Mouse (Mus musculus) intestine, embryonic 16.5 days (tissue): ENCODE measurements around the gene Nufip1. TPM values are rescaled to one million over a fixed set of nuclear protein-coding genes. Genes with fewer than 3 reads are reported as not detected.

ENCODE experiments used
- ATAC-seq: fragments of 200-750 bp; cut with Nextera tagmentation; 2 replicates; pipeline ENCODE4 v1.8.0; 2017; ENCODE audit warnings: moderate TSS enrichment, moderate library complexity
- H3K27ac ChIP-seq: fragments of 300-500 bp; sonication (generic); 2 replicates; pipeline ENCODE4 v1.5.1; 2014; ENCODE audit warnings: mild to moderate bottlenecking, low read length
- H3K27me3 ChIP-seq: fragments of 300-500 bp; sonication (generic); replicated peaks from 2 replicates; pipeline ENCODE4 v1.6.1; 2014; ENCODE audit warnings: low read length, control low read depth, mixed read lengths; ENCODE audit not compliant: control insufficient read depth, insufficient read depth
- H3K36me3 ChIP-seq: fragments of 300-500 bp; sonication (generic); 2 replicates; pipeline ENCODE4 v1.6.1; 2014; ENCODE audit warnings: low read length, control low read depth; ENCODE audit not compliant: control insufficient read depth, insufficient read depth
- H3K4me1 ChIP-seq: fragments of 300-500 bp; sonication (generic); 2 replicates; pipeline ENCODE4 v1.6.1; 2014; ENCODE audit warnings: low read length, control low read depth, mixed read lengths; ENCODE audit not compliant: control insufficient read depth, insufficient read depth
- H3K4me2 ChIP-seq: fragments of 300-500 bp; sonication (generic); 2 replicates; pipeline ENCODE4 v1.6.1; 2014; ENCODE audit warnings: low read depth, low read length, control low read depth
- H3K4me3 ChIP-seq: fragments of 300-500 bp; sonication (generic); 2 replicates; pipeline ENCODE4 v1.5.1; 2014; ENCODE audit warnings: mild to moderate bottlenecking, low read length
- H3K9ac ChIP-seq: fragments of 300-500 bp; sonication (generic); 2 replicates; pipeline ENCODE4 v1.6.1; 2014; ENCODE audit warnings: low read depth, low read length
- H3K9me3 ChIP-seq: fragments of 300-500 bp; sonication (generic); 2 replicates; pipeline ENCODE4 v1.6.1; 2016; ENCODE audit warnings: low read length, control low read depth; ENCODE audit not compliant: control insufficient read depth
- WGBS: fragments of 180-500 bp; shearing (Covaris S2); extraction: QIAGEN DNeasy Blood & Tissue Kit; methylation state at CpG from one replicate; pipeline ENCODE4 v1.1.7; 2014; 5-methylcytosine and 5-hydroxymethylcytosine counted together
- polyA plus RNA-seq: library from polyadenylated mRNA; unstranded; fragments of >200 nt; fragmentation: Nextera tagmentation; extraction: Ambion mirVana; gene quantifications from 2 replicates; pipeline ENCODE4 v1.2.1, GENCODE M21; 2015

The Nufip1 gene
- polyA plus RNA-seq, 1 experiment from 2014 or later = 15.0 TPM

DNA sequence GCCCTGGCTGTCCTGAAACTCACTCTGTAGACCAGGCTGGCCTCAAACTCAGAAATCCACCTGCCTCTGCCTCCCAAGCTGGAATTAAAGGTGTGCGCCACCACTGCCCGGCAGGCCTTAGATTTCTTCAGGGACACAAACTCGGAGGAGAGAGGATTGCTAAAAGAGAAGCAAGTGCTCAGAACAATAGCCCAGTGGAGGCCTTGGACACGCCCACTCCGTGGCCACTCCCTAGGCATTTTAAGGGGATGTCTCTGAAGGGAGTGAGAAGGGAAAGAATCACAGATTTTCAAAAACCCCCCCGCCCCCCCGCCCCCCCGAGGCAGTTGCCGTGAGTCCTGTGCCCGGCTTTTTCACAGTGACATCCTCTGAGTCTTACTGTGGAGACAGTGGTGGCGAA lies 53.5 kb downstream of the Nufip1 start:
- Histone ChIP-seq H3K9me3 (no peaks in the 10 kb centered on the region), H3K4me2 (no peak overlapping the region), H3K4me1 (peaks cover 10% of the 10 kb centered on the region), H3K27me3 (0 out of 2 replicates have a peak, but pooled peaks cover 4% of the 10 kb centered on the region), H3K9ac (no peak overlapping the region), H3K27ac (no peak overlapping the region), H3K4me3 (no peak overlapping the region), H3K36me3 (no peaks in the 10 kb centered on the region)
- no peak for ATAC-seq
- WGBS = 39% methylated on average over 11 of the region's 11 CpGs

- H3K9ac ChIP-seq = peak overlapping the region; percentile 29; the same call in 1 of the 2 replicates
- H3K4me3 ChIP-seq = peak overlapping the region; percentile 27
- no peak overlapping the region for H3K27ac ChIP-seq
- WGBS = 18% methylated on average over 32 of the region's 32 CpGs
- H3K36me3 ChIP-seq = no peaks in the 10 kb centered on the region
- peak; percentile 74 for ATAC-seq
- H3K27me3 ChIP-seq = 0 out of 2 replicates have a peak, but pooled peaks cover 4% of the 10 kb centered on the region
- H3K4me2 ChIP-seq = peak overlapping the region; percentile 54
- H3K9me3 ChIP-seq = no peaks in the 10 kb centered on the region
- peaks cover 10% of the 10 kb centered on the region for H3K4me1 ChIP-seq
Measured at GRCm38 (mm10) chr14:76164904-76165755, 54.4 kb downstream of the Nufip1 start.

DNA sequence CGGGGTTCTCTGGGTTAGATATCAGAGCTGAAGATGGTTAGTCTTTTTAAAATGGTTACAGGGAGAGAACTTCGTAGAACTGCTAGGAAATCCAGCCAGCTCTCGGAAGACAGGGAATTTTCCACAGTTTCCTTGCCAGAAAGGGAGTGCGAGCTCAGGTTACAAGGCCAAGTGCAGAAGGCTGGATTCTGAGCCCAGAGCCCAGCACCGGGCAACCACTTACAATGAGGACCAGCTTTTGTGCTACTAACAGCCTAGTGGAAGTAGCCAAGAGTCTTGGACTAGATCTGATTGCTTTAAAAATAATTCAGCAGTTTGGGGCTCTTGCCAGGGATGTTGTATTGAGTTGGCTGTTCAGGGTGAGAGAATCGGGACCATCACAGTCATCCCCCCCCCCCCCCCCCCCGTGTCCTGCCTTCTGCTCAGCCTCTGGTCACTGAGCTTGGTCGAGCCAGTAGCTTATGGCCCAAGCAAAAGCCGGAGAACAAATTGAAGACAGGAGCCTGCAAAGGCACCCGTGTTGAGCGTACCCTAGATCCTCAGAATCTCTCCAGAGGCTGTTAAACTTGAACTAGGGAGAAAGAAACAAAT lies 59.3 kb downstream of the Nufip1 start:
- no peak for ATAC-seq
- Histone ChIP-seq H3K4me2 (no peak overlapping the region), H3K9ac (no peak overlapping the region), H3K4me1 (peaks cover 5% of the 10 kb centered on the region), H3K9me3 (no peaks in the 10 kb centered on the region), H3K36me3 (no peaks in the 10 kb centered on the region), H3K27me3 (0 out of 2 replicates have a peak, but pooled peaks cover 1% of the 10 kb centered on the region), H3K27ac (no peak overlapping the region), H3K4me3 (no peak overlapping the region)
- WGBS = 64% methylated on average over 11 of the region's 11 CpGs

GRCm38 (mm10) chr14:76171285-76171684 lies 60.6 kb downstream of the Nufip1 start:
- 80% methylated on average over 8 of the region's 8 CpGs for WGBS
- Histone ChIP-seq H3K4me3 (no peak overlapping the region), H3K4me1 (no peaks in the 10 kb centered on the region), H3K9me3 (no peaks in the 10 kb centered on the region), H3K36me3 (no peaks in the 10 kb centered on the region), H3K9ac (no peak overlapping the region), H3K27me3 (no peaks in the 10 kb centered on the region), H3K4me2 (no peak overlapping the region), H3K27ac (no peak overlapping the region)
- ATAC-seq = no peak; the same call in 1 of the 2 replicates

GRCm38 (mm10) chr14:76174328-76174727 lies 63.6 kb downstream of the Nufip1 start:
- Histone ChIP-seq H3K4me1 (no peaks in the 10 kb centered on the region), H3K36me3 (no peaks in the 10 kb centered on the region), H3K4me3 (no peak overlapping the region), H3K27me3 (no peaks in the 10 kb centered on the region), H3K9me3 (no peaks in the 10 kb centered on the region), H3K9ac (no peak overlapping the region), H3K4me2 (no peak overlapping the region), H3K27ac (no peak overlapping the region)
- no peak for ATAC-seq
- WGBS = 80% methylated on average over 7 of the region's 7 CpGs

GRCm38 (mm10) chr14:76175808-76176207 lies 65.1 kb downstream of the Nufip1 start:
- Histone ChIP-seq H3K27ac (no peak overlapping the region), H3K4me2 (no peak overlapping the region), H3K9ac (no peak overlapping the region), H3K9me3 (no peaks in the 10 kb centered on the region), H3K4me1 (no peaks in the 10 kb centered on the region), H3K36me3 (no peaks in the 10 kb centered on the region), H3K27me3 (no peaks in the 10 kb centered on the region), H3K4me3 (no peak overlapping the region)
- ATAC-seq = no peak
- WGBS = 37% methylated on average over 5 of the region's 5 CpGs

GRCm38 (mm10) chr14:76177230-76177629 lies 66.5 kb downstream of the Nufip1 start:
- Histone ChIP-seq H3K4me1 (no peaks in the 10 kb centered on the region), H3K4me3 (no peak overlapping the region), H3K4me2 (no peak overlapping the region), H3K27ac (no peak overlapping the region), H3K9me3 (no peaks in the 10 kb centered on the region), H3K36me3 (no peaks in the 10 kb centered on the region), H3K9ac (no peak overlapping the region), H3K27me3 (no peaks in the 10 kb centered on the region)
- ATAC-seq = no peak
- WGBS = 91% methylated on average over 9 of the region's 9 CpGs

DNA sequence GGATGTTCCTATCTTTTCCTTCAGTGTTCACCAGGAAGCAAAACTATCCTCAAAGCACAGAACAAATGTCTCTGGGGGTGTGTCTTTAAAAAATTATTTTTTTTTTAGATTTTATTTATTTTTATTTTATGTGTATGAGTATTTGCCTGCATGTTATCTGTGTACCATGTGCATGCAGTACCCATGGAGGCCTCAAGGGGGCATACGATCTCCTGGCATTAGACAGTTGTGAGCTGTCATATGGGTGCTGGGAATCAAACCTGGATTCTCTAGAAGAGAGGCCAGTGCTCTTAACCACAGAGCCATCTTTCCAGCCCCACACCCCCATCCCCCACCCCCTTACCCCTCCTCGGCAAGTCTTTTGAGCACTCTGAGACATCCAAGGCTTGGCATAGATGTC lies 67.8 kb downstream of the Nufip1 start:
- Histone ChIP-seq H3K9me3 (no peaks in the 10 kb centered on the region), H3K4me3 (no peak overlapping the region), H3K4me2 (no peak overlapping the region), H3K27me3 (no peaks in the 10 kb centered on the region), H3K27ac (no peak overlapping the region), H3K9ac (no peak overlapping the region), H3K36me3 (no peaks in the 10 kb centered on the region), H3K4me1 (no peaks in the 10 kb centered on the region)
- ATAC-seq = no peak
- 89% methylated on average over 2 of the region's 2 CpGs for WGBS

GRCm38 (mm10) chr14:76179343-76179742 lies 68.7 kb downstream of the Nufip1 start:
- H3K4me3 ChIP-seq = no peak overlapping the region
- ATAC-seq = no peak
- no peak overlapping the region for H3K27ac ChIP-seq
- no peaks in the 10 kb centered on the region for H3K9me3 ChIP-seq
- no peaks in the 10 kb centered on the region for H3K4me1 ChIP-seq
- no peaks in the 10 kb centered on the region for H3K27me3 ChIP-seq
- 83% methylated on average over 6 of the region's 6 CpGs for whole genome bisulfite sequencing
- no peak overlapping the region for H3K4me2 ChIP-seq
- no peaks in the 10 kb centered on the region for H3K36me3 ChIP-seq
- H3K9ac ChIP-seq = no peak overlapping the region
